Mouse (Mus musculus) heart, postnatal 0 days (tissue): ENCODE measurements around the gene Spag16.

ENCODE experiments used
- CTCF ChIP-seq: IDR thresholded peaks from 2 replicates; pipeline ENCODE4 v1.5.1; 2016; ENCODE audit warnings: antibody characterized with exemption, control low read depth, low read depth
- EP300 ChIP-seq: IDR thresholded peaks from 2 replicates; pipeline ENCODE4 v1.6.1; 2016; ENCODE audit warnings: antibody characterized with exemption, low read depth

DNA sequence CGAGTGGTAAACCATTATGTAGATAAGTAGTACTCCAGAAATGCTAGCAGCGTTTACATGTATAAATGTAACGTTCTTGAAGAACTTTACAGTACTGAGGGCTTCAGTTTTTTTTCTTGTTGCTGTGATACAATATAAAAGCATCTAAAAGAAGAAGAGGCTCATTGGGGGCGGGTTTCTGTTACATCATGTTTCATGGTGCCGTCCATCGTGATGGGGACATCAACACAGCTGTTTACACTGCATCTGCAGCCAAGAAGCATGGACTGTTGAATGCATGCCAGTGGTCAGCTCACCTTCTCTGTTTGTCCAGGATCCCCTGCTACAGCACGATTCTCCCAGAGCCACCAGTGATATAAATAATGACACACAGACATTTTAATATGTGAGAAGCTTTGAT lies 26.7 kb downstream of the Spag16 start:
- no peak for TF ChIP-seq CTCF
- TF ChIP-seq EP300 = no peak
